Mouse (Mus musculus) heart, embryonic 13.5 days (tissue): ENCODE measurements around the gene Slc41a2. TPM values are rescaled to one million over a fixed set of nuclear protein-coding genes. Genes with fewer than 3 reads are reported as not detected.

ENCODE experiments used
- ATAC-seq: fragments of 200-750 bp; cut with Nextera tagmentation; 2 replicates; pipeline ENCODE4 v1.8.0; 2017; ENCODE audit warnings: moderate TSS enrichment; ENCODE audit not compliant: insufficient number of reproducible peaks, low FRiP score, low TSS enrichment; ENCODE audit errors: extremely low read depth
- H3K27ac ChIP-seq: fragments of 300-500 bp; sonication (generic); replicated peaks from 2 replicates; pipeline ENCODE4 v1.5.1; 2015; ENCODE audit warnings: moderate library complexity, mild to moderate bottlenecking, inconsistent platforms
- H3K27me3 ChIP-seq: fragments of 300-500 bp; sonication (generic); replicated peaks from 2 replicates; pipeline ENCODE4 v1.6.1; 2015; ENCODE audit warnings: mild to moderate bottlenecking, inconsistent platforms
- H3K36me3 ChIP-seq: fragments of 300-500 bp; sonication (generic); 2 replicates; pipeline ENCODE4 v1.6.1; 2015; ENCODE audit warnings: mild to moderate bottlenecking, inconsistent platforms
- H3K4me1 ChIP-seq: fragments of 300-500 bp; sonication (generic); 2 replicates; pipeline ENCODE4 v1.6.1; 2015; ENCODE audit warnings: inconsistent platforms
- H3K4me2 ChIP-seq: fragments of 300-500 bp; sonication (generic); 2 replicates; pipeline ENCODE4 v1.6.1; 2015; ENCODE audit warnings: inconsistent platforms, mild to moderate bottlenecking, moderate library complexity
- H3K4me3 ChIP-seq: fragments of 300-500 bp; sonication (generic); 2 replicates; pipeline ENCODE4 v1.5.1; 2015; ENCODE audit warnings: moderate library complexity, mild to moderate bottlenecking, inconsistent platforms
- H3K9ac ChIP-seq: fragments of 300-500 bp; sonication (generic); 2 replicates; pipeline ENCODE4 v1.6.1; 2015; ENCODE audit warnings: inconsistent platforms, mild to moderate bottlenecking, moderate library complexity
- H3K9me3 ChIP-seq: fragments of 300-500 bp; sonication (generic); 2 replicates; pipeline ENCODE4 v1.6.1; 2016; ENCODE audit warnings: inconsistent platforms
- WGBS: fragments of 180-500 bp; shearing (Covaris S2); methylation state at CpG from one replicate; pipeline ENCODE4 v1.1.7; 2015; ENCODE audit warnings: mixed read lengths; 5-methylcytosine and 5-hydroxymethylcytosine counted together
- polyA plus RNA-seq: library from polyadenylated mRNA; unstranded; fragments of >200 nt; fragmentation: Nextera tagmentation; extraction: Ambion mirVana; gene quantifications from 2 replicates; pipeline ENCODE4 v1.2.1, GENCODE M21; 2015

Slc41a2 gene
- polyA plus RNA-seq, 1 experiment from 2014 or later, result 0.62 TPM

GRCm38 (mm10) chr10:83182573-83182960 is 155.1 kb downstream of the Slc41a2 start:
- Histone ChIP-seq H3K9me3 (0 out of 2 replicates have a peak, but pooled peaks cover 4% of the 10 kb centered on the region), H3K4me1 (peaks cover 43% of the 10 kb centered on the region), H3K4me2 (no peak overlapping the region), H3K36me3 (0 out of 2 replicates have a peak, but pooled peaks cover 2% of the 10 kb centered on the region), H3K4me3 (no peak overlapping the region), H3K9ac (no peak overlapping the region), H3K27ac (no peak overlapping the region), H3K27me3 (no peaks in the 10 kb centered on the region)
- no peak for ATAC-seq
- 42% methylated on average over 8 of the region's 8 CpGs for WGBS

GRCm38 (mm10) chr10:83181831-83182572 is 155.7 kb downstream of the Slc41a2 start:
- no peak overlapping the region for H3K4me2 ChIP-seq
- WGBS, result 76% methylated on average over 15 of the region's 15 CpGs
- ATAC-seq, result no peak

More at GRCm38 (mm10) chr10:83181831-83182572, 155.7 kb downstream of the Slc41a2 start:
- H3K4me3 ChIP-seq, result no peak overlapping the region
- no peaks in the 10 kb centered on the region for H3K27me3 ChIP-seq
- 0 out of 2 replicates have a peak, but pooled peaks cover 4% of the 10 kb centered on the region for H3K9me3 ChIP-seq
- H3K27ac ChIP-seq, result no peak overlapping the region
- H3K4me1 ChIP-seq, result peaks cover 38% of the 10 kb centered on the region
- no peak overlapping the region for H3K9ac ChIP-seq
- H3K36me3 ChIP-seq, result 0 out of 2 replicates have a peak, but pooled peaks cover 2% of the 10 kb centered on the region

Other genes starting within 250 kb of the Slc41a2 start
- gene D10Wsu102e, start 22.3 kb upstream of the Slc41a2 start, polyA plus RNA-seq, result 0.39 and 0.40 TPM in 2 replicates
- gene Aldh1l2, start 196.3 kb upstream of the Slc41a2 start, polyA plus RNA-seq, result 9.1 and 10.4 TPM in 2 replicates
- gene Washc4, start 205.9 kb upstream of the Slc41a2 start, polyA plus RNA-seq, result 22.0 and 23.9 TPM in 2 replicates